Mouse (Mus musculus): ENCODE results near the gene Pheta1.

- TF ChIP-seq GATA1 (IDR thresholded peaks at IDR 0.05; ENCODE audit: low read depth, low read length) (no peak), EP300 (IDR thresholded peaks at IDR 0.05; ENCODE audit: low read depth in 1 of 2, low read length in 2 of 2) (no peak), TCF12 (IDR thresholded peaks at IDR 0.05; ENCODE audit: low read depth, low read length) (no peak), KAT2A (conservative IDR thresholded peaks at IDR 0.05; ENCODE audit: low read depth, low read length) (no peak), E2F4 (IDR thresholded peaks at IDR 0.05; ENCODE audit: borderline replicate concordance, low read depth, low read length) (no peak), CTCF (IDR thresholded peaks at IDR 0.05 in 2 of 3, conservative IDR thresholded peaks at IDR 0.05 in 1 of 3; ENCODE audit: control insufficient read depth in 1 of 3, insufficient read depth in 1 of 3, low read depth in 2 of 3, low read length in 3 of 3, poor library complexity in 1 of 3, severe bottlenecking in 1 of 3) (no peak), NELFE (IDR thresholded peaks at IDR 0.05; ENCODE audit: low read depth, low read length) (no peak), SIN3A (IDR thresholded peaks at IDR 0.05; ENCODE audit: low read length) (no peak), JUND (IDR thresholded peaks at IDR 0.05; ENCODE audit: low read depth, low read length) (no peak), POLR2A (IDR thresholded peaks at IDR 0.05; ENCODE audit: control insufficient read depth in 1 of 2, insufficient read depth in 1 of 2, low read depth in 1 of 2, low read length in 2 of 2, poor library complexity in 1 of 2) (no peak), TBP (IDR thresholded peaks at IDR 0.05; ENCODE audit: low read depth, low read length) (no peak)
These were observed 15.6 kb upstream of the Pheta1 start for GRCm38 (mm10) chr5:121833159-121833558.
